Mouse (Mus musculus) olfactory bulb, adult 2 months (tissue): ENCODE measurements at regions not wholly inside any gene's neighbourhood (a gene's known extent, or its start where the extent isn't known, plus 50 kb on each side); places are given as distances from the start of the nearest gene placed in this dataset.

Experiments
- CTCF ChIP-seq: fragments of 200-500 bp; IDR thresholded peaks from 2 replicates; pipeline ENCODE4 v1.5.1; 2012; ENCODE audit warnings: low read depth, mild to moderate bottlenecking, low read length, moderate library complexity; ENCODE audit not compliant: insufficient read depth
- POLR2A ChIP-seq: fragments of 200-500 bp; IDR thresholded peaks from 2 replicates; pipeline ENCODE4 v1.6.1; 2012; ENCODE audit warnings: mild to moderate bottlenecking, low read depth, low read length, moderate library complexity; ENCODE audit not compliant: insufficient read depth

- TF ChIP-seq CTCF (no peak), POLR2A (no peak)
These were observed 123.0 kb upstream of the Kcnh8 start for GRCm38 (mm10) chr17:52479327-52480086.
